Mouse (Mus musculus) effector memory CD4-positive, alpha-beta T cell, adult 7 months (primary cell): Measurements from ENCODE around the gene Samd7. TPM values are rescaled to one million over a fixed set of nuclear protein-coding genes. Genes with fewer than 3 reads are reported as not detected.

Experiments
- polyA plus RNA-seq: library from polyadenylated mRNA; unstranded; fragments of 100-300 nt; shearing (Covaris generic); gene quantifications from one replicate; pipeline ENCODE4 v1.2.1, GENCODE M21; 2017

Gene Samd7
- polyA plus RNA-seq: 0.57 TPM

DNA sequence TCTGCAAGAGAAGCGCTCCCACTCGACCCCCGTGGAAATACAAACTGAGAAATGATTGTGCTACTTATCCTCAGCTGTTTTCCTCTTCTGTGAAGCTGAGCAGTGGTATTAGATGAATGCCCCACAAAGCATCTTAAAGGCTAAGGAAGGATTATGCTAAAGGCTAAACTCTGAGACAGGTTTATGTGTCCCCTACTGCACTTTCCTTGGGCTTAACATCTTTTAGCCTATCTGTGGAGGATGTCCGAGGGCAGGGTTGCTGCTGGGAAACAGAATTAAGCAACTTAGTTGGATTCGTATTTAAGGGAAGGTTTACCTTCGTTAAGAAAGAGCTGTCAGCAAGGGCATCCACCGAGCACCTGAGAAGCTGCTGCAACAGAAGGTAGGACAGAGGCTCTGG, at the start of gene Samd7:
TSS of gene Samd7 (plus strand) at position 288 of the 400 bp plus-strand sequence.

DNA sequence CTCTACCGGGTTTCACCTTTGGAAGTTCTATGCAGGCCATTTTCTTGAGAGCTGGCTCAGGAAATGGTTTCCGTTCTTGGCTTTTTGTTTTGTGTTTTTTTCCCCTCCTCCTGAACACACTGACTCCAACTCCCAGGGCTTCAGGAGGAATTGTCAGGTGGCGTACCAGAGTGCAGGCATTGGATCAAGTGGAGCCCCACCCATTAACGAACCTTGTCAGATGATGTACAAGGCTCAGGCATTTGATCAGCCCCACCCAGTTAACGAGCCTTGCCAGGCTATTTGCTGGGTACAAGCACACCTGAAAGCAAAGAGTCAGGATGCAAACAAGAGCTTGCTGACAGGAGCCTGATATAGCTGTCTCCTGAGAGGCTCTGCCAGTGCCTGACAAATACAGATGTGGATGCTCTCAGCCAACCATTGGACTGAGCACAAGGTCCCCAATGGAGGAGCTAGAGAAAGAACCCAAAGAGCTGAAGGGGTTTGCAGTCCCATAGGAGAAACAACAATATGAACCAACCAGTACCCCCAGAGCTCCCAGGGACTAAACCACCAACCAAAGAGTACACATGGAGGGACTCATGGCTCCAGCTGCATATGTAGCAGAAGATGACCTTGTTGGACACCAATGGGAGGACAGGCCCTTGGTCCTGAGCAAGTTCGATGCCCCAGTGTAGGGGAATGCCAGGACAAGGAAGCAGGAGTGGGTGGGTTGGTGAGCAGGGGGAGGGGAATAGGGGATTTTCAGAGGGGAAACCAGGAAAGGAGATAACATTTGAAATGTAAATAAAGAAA, 46.2 kb upstream of the Samd7 start, which contains the start of gene Lrrc31:
TSS of gene Lrrc31 (minus strand) at position 133 of the 795 bp plus-strand sequence.

DNA sequence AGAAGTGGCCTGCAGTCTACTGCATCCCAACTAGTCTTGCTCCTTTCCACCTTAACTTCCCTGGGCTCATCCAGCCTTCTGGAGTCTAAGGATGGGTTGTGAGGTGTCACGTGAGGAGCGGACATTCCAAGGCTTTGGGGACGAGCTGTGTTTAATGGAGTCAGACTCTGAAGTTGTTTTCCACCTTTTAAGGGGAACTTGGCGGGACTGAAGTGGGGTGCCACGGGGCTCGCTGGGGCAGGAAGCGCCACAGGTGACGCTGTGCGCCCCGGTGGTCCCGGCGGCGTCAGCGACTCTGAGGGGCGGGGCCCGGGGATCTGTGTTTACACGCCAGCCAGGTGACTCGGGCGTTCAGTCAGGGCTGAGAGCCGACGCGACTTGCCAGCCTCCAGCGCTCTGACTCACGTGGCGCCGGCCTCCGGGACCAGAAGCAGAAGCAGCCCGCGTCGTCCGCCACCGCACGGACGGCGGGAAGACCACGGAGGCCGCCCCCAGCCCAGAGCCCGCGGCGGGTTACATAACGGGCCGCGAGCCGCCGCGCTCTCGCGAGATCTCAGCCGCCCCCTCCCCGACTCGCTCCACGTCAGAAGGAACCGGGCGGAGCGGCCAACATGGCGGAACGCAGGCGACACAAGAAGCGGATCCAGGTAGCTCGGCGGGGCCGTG, 46.8 kb downstream of the Samd7 start, which contains the start of gene Sec62:
TSS of gene Sec62 (plus strand) at position 139 of the 666 bp plus-strand sequence.

Other genes with a start within 250 kb of the Samd7 start
- gene Mecom, start 198.3 kb upstream of the Samd7 start, polyA plus RNA-seq: not detected
- 1.3 TPM for gene Actrt3, start 146.4 kb upstream of the Samd7 start, polyA plus RNA-seq
- 57.5 TPM for gene Mynn, start 144.2 kb upstream of the Samd7 start, polyA plus RNA-seq
- gene Lrriq4, start 101.8 kb upstream of the Samd7 start, polyA plus RNA-seq: not detected
- not detected for gene Lrrc34, start 98.4 kb upstream of the Samd7 start, polyA plus RNA-seq
- gene Lrrc31, start 46.5 kb upstream of the Samd7 start, polyA plus RNA-seq: 0.95 TPM
- gene Sec62, start 46.6 kb downstream of the Samd7 start, polyA plus RNA-seq: 126 TPM
- 4.2 TPM for gene Gpr160, start 109.7 kb downstream of the Samd7 start, polyA plus RNA-seq
- 32.5 TPM for gene Phc3, start 223.1 kb downstream of the Samd7 start, polyA plus RNA-seq
- 9.7 TPM for gene Prkci, start 249.5 kb downstream of the Samd7 start, polyA plus RNA-seq